Mouse (Mus musculus) brain, embryonic 14.5 days (tissue): ENCODE measurements around the gene Olfr373.

Experiments used
- CTCF ChIP-seq: fragments of 200-500 bp; IDR thresholded peaks from 2 replicates; pipeline ENCODE4 v1.5.1; 2012; ENCODE audit warnings: inconsistent platforms, mild to moderate bottlenecking, moderate library complexity, borderline replicate concordance; ENCODE audit not compliant: insufficient read depth, insufficient read length; ENCODE audit errors: extremely low read depth
- POLR2A ChIP-seq: fragments of 200-500 bp; IDR thresholded peaks from 2 replicates; pipeline ENCODE4 v1.6.1; 2012; ENCODE audit warnings: mild to moderate bottlenecking, inconsistent platforms, borderline replicate concordance; ENCODE audit not compliant: poor library complexity, insufficient read depth, insufficient read length, severe bottlenecking; ENCODE audit errors: extremely low read depth

DNA sequence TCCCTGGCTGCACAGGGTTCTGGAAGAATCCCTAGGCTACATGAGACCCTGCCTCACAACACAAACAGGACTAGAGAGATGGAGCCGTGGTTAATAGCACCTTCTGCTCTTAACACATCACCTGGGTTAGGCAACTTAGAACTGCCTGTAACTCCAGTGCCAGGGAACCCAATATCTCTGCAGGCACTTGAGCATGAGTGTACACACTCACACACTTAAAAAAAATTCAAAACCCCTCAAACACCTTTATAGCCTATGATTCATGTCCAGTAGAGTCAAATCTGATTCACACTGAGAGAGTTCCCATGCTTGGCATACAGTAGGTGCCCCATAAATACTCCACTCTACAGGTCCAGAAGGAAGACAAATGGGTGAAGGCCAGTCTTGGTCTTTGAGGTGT lies 49.4 kb downstream of the Olfr373 start:
- TF ChIP-seq POLR2A (no peak), CTCF (no peak)
